Comparison of ENCODE assay signal across 8 mouse cellular contexts in the genomic region with DNA sequence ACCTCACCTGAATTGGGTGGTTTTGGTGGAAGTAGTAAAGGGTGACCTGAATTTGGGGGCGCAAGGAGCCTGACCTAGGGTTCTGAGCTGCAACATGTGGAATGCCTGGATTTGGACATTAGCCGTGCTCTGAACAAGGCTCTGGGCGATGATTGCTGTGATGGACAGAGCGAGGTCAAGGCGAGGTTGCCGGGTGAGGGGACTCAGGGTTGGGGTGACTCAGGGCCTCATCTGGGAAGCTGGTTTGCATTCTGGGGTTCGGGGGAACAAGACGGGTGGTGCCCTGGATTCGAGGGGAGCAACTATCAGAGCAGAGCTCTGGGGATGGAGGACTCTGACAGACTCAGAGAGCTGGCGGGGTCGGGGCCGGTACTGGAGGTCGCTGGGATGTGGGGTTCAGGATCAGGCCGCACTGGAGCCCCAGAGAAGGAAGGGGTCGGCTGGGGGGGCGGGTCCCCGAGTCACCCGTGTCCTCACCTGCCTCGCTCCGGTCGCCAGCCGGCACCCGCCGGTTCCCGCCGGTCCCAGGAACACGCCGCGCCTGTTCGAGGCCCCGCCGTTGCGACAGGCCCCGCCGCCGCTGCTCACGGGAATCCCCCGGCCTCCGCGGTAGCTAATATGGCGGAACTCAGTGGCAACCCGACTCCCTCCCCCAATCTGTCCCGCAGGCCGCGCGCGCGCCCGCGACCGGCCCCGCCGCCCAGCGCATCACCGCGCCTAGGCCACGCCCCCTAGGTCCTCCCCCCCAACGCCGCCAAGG. TPM values are rescaled to one million over a fixed set of nuclear protein-coding genes. Genes with fewer than 3 reads are reported as not detected.
DNase-seq lines count a peak whose midpoint lies in the region; ATAC-seq and TF ChIP-seq lines count a peak whose summit lies in the region.

Gene Fzr1, minus strand, starts transcription at position 724 of the 760 bp plus-strand sequence.

- H3K79me2 ChIP-seq in macrophage (ENCODE audit: inconsistent target): peaks cover 51% of the 10 kb centered on the region

- intact Hi-C loops in gastrocnemius, adult 2 months (cut with DNase I): loop anchor here (10.0 kb wide), 1 partner anchor 167 kb away; the partner anchor contains the start of gene Gna11

- no peak for DNase-seq in layer of hippocampus, adult 18-20 months (ENCODE audit: low spot score in 2 of 2)
- DNase-seq in layer of hippocampus, adult 9-11 months: no peak
- DNase-seq in adrenal gland, adult 8-10 months: no peak
- no peak for DNase-seq in gastrocnemius, adult 2 months
- no peak for DNase-seq in hindbrain, postnatal 0 days (ENCODE audit: low spot score)
- no peak for DNase-seq in urinary bladder, postnatal 14 days (ENCODE audit: low spot score)
- DNase-seq in urinary bladder, postnatal 36 days (ENCODE audit: low spot score in 2 of 2): no peak

- peak within 1 kb of the TSS; percentile 94 for H3K27ac ChIP-seq in gastrocnemius, adult 2 months
- peak within 1 kb of the TSS; percentile 85 for H3K27ac ChIP-seq in hindbrain, postnatal 0 days
- peak within 1 kb of the TSS; percentile 69 for H3K27ac ChIP-seq in macrophage

- no peaks in the 10 kb centered on the region for H3K36me3 ChIP-seq in hindbrain, postnatal 0 days (ENCODE audit: insufficient read depth, low read length)
- H3K36me3 ChIP-seq in macrophage (ENCODE audit: inconsistent target): peaks cover 16% of the 10 kb centered on the region

- peak within 1 kb of the TSS; percentile 94 for H3K4me2 ChIP-seq in hindbrain, postnatal 0 days (ENCODE audit: low read depth, low read length)

- no peak for TF ChIP-seq CTCF in gastrocnemius, adult 2 months (IDR thresholded peaks at IDR 0.05)
- no peak for TF ChIP-seq CTCF in hindbrain, postnatal 0 days (IDR thresholded peaks at IDR 0.05; ENCODE audit: low read depth)

- ATAC-seq in hindbrain, postnatal 0 days: peak; percentile 27

- H3K9me3 ChIP-seq in hindbrain, postnatal 0 days (ENCODE audit: low read length): no peaks in the 10 kb centered on the region

- WGBS in hindbrain, postnatal 0 days: under 1% methylated on average over 46 of the region's 59 CpGs
- WGBS in macrophage (ENCODE audit: missing documents): under 1% methylated on average over 54 of the region's 59 CpGs

- peaks cover 12% of the 10 kb centered on the region for H3K4me1 ChIP-seq in hindbrain, postnatal 0 days (ENCODE audit: insufficient read depth, low read length)

- H3K9ac ChIP-seq in hindbrain, postnatal 0 days (replicated peaks; ENCODE audit: low read length): peak within 1 kb of the TSS; percentile 89

- H3K4me3 ChIP-seq in gastrocnemius, adult 2 months: peak within 1 kb of the TSS; percentile 99
- peak within 1 kb of the TSS; percentile 84 for H3K4me3 ChIP-seq in hindbrain, postnatal 0 days (ENCODE audit: low read length)
- H3K4me3 ChIP-seq in macrophage (ENCODE audit: inconsistent target): peak within 1 kb of the TSS; percentile 82

- H3K27me3 ChIP-seq in hindbrain, postnatal 0 days (ENCODE audit: insufficient read depth, low read length): no peaks in the 10 kb centered on the region

RNA-seq across cellular contexts. Expression of gene Fzr1, which starts in this region (rescaled TPM):
- 10 to 100 TPM; 70.8 to 72.5 TPM for total RNA-seq in layer of hippocampus, adult 18-20 months (2021)
- total RNA-seq in adrenal gland, adult 8-10 months (2022): 10 to 100 TPM; 47.1 to 52.7 (median 49.9) TPM
- total RNA-seq in gastrocnemius, adult 2 months (2021): 10 to 100 TPM; 14.0 to 18.8 TPM
- total RNA-seq in hindbrain, postnatal 0 days (2014; rRNA removed): 106 and 118 TPM in 2 replicates
- 131 and 134 TPM in 2 replicates for polyA plus RNA-seq in hindbrain, postnatal 0 days (2015; fragmentation: Nextera tagmentation; extraction: Ambion mirVana)
- total RNA-seq in macrophage (2018; cell fraction: chromatin; rRNA removed): 10 to 100 TPM; 37.1 to 93.5 (median 67.0) TPM
- total RNA-seq in macrophage (2018; cell fraction: cytosol; rRNA removed): 10 to 100 TPM; 14.6 to 29.0 (median 20.0) TPM
- total RNA-seq in macrophage (2018; cell fraction: nucleus; rRNA removed): 10 to 100 TPM; 20.2 to 46.0 (median 34.3) TPM
- polyA plus RNA-seq in macrophage (2018): 12.9 to 17.0 TPM (median 15.3 TPM) in 3 replicates
